Mouse (Mus musculus): ENCODE data around the gene Ssh2. TPM values are rescaled to one million over a fixed set of nuclear protein-coding genes. Genes with fewer than 3 reads are reported as not detected.

Gene Ssh2
- polyA plus RNA-seq (2015; fragmentation: Nextera tagmentation; extraction: Ambion mirVana): 8.2 and 9.5 TPM in 2 replicates

DNA sequence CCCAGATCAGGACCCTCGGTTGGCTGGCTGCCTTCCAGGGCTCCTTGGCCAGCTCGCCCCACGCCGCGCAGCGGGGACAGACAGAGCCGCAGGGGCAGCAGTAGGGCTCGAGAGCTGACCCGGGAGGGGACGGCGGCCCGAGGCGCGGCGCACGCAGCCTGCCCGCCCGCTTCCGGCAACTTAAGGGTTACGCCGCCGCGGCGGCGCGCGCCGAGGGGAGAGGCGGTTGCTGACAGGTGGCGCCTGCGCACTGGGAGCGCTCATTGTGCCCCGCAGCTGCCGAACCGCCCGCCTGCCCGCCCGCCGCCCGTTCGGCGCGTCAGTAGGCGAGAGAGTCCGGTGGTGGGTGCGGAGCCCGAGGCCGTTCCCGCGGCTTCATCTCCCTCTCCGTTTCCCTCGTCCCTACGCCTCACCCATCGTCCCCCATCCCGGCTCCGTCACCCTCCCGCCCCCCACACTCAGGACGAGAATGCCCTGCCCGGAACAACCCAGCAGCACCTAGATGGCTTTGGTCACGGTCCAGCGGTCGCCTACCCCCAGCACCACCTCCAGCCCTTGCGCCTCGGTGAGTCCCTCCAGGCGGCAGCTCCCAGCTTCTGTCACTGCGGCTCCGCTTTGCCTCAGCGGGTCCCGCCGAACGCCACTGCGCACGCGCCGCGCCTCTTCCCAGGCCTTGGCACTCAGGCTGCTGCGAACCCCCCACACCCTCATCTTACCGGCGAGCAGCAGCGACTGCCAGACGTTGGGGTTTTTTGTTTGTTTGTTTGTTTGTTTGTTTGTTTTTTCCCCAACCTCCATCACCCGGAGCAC, at the start of gene Ssh2:
Gene Ssh2 (plus strand): TSS at position 337 of the 810 bp plus-strand sequence.
- Histone ChIP-seq H3K4me3 (replicated peaks) (peak within 1 kb of the TSS; percentile 86), H3K4me2 (replicated peaks) (peak within 1 kb of the TSS; percentile 80), H3K36me3 (no peaks in the 10 kb centered on the region), H3K4me1 (peaks cover 4% of the 10 kb centered on the region; the same call in 1 of the 2 replicates), H3K9me3 (replicated peaks) (no peaks in the 10 kb centered on the region), H3K27me3 (no peaks in the 10 kb centered on the region), H3K27ac (replicated peaks) (peak within 1 kb of the TSS; percentile 88), H3K9ac (peak within 1 kb of the TSS; percentile 81)
- ATAC-seq (ENCODE audit: insufficient number of reproducible peaks, low FRiP score, low TSS enrichment, low read depth): peak; percentile 85
- under 1% methylated on average over 71 of the region's 82 CpGs for WGBS

- H3K9ac ChIP-seq: no peak overlapping the region
- WGBS: 45% methylated on average over 4 of the region's 4 CpGs
Observed at GRCm38 (mm10) chr11:77173731-77174130, 42.4 kb upstream of the Ssh2 start.

GRCm38 (mm10) chr11:77174531-77174930, 41.6 kb upstream of the Ssh2 start:
- Histone ChIP-seq H3K27ac (replicated peaks) (no peak overlapping the region), H3K4me1 (no peaks in the 10 kb centered on the region), H3K4me3 (replicated peaks) (no peak overlapping the region), H3K36me3 (no peaks in the 10 kb centered on the region), H3K27me3 (no peaks in the 10 kb centered on the region), H3K9me3 (replicated peaks) (no peaks in the 10 kb centered on the region), H3K4me2 (replicated peaks) (no peak overlapping the region), H3K9ac (no peak overlapping the region)
- 52% methylated on average over 7 of the region's 7 CpGs for WGBS
- no peak for ATAC-seq (ENCODE audit: insufficient number of reproducible peaks, low FRiP score, low TSS enrichment, low read depth)

More at GRCm38 (mm10) chr11:77173731-77174130, 42.4 kb upstream of the Ssh2 start:
- Histone ChIP-seq H3K4me2 (replicated peaks) (no peak overlapping the region), H3K36me3 (no peaks in the 10 kb centered on the region), H3K27me3 (no peaks in the 10 kb centered on the region), H3K4me3 (replicated peaks) (no peak overlapping the region), H3K9me3 (replicated peaks) (no peaks in the 10 kb centered on the region), H3K27ac (replicated peaks) (no peak overlapping the region), H3K4me1 (no peaks in the 10 kb centered on the region)
- no peak for ATAC-seq (ENCODE audit: insufficient number of reproducible peaks, low FRiP score, low TSS enrichment, low read depth)

DNA sequence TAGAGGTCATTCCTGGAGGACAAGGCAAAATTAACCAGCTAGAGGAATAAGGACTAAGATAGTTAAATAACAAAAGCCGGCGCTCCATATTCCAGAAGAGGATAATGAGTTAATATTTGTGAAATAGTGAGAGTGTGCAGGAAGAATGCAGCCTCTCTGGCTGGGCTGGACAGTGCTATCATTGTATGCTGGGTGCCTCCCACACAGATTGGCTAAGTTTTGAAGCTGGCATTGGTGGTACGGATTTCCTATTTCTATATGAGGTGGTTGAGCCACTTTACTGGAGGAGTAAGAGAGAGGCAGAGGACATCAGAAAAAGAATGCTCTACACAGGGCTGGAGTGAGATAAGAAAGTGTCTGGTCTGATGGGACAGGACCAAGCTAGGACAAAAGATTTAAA, 36.3 kb upstream of the Ssh2 start:
- Histone ChIP-seq H3K4me1 (no peaks in the 10 kb centered on the region), H3K27ac (replicated peaks) (no peak overlapping the region), H3K4me2 (replicated peaks) (no peak overlapping the region), H3K27me3 (no peaks in the 10 kb centered on the region), H3K9ac (no peak overlapping the region), H3K4me3 (replicated peaks) (no peak overlapping the region), H3K36me3 (no peaks in the 10 kb centered on the region), H3K9me3 (replicated peaks) (no peaks in the 10 kb centered on the region)
- 84% methylated on average over 3 of the region's 3 CpGs for WGBS
- ATAC-seq (ENCODE audit: insufficient number of reproducible peaks, low FRiP score, low TSS enrichment, low read depth): no peak

- Histone ChIP-seq H3K9ac (no peak overlapping the region), H3K36me3 (no peaks in the 10 kb centered on the region), H3K27me3 (no peaks in the 10 kb centered on the region), H3K4me2 (replicated peaks) (no peak overlapping the region), H3K4me1 (no peaks in the 10 kb centered on the region), H3K27ac (replicated peaks) (no peak overlapping the region), H3K9me3 (replicated peaks) (no peaks in the 10 kb centered on the region), H3K4me3 (replicated peaks) (no peak overlapping the region)
- WGBS: 52% methylated on average over 4 of the region's 4 CpGs
- no peak for ATAC-seq (ENCODE audit: insufficient number of reproducible peaks, low FRiP score, low TSS enrichment, low read depth)
Observed at GRCm38 (mm10) chr11:77180886-77181285, 35.2 kb upstream of the Ssh2 start.

- no peak overlapping the region for H3K9ac ChIP-seq
- WGBS: 69% methylated on average over 5 of the region's 5 CpGs
- no peak overlapping the region for H3K4me3 ChIP-seq (replicated peaks)
- ATAC-seq (ENCODE audit: insufficient number of reproducible peaks, low FRiP score, low TSS enrichment, low read depth): no peak
- H3K9me3 ChIP-seq (replicated peaks): no peaks in the 10 kb centered on the region
- H3K4me1 ChIP-seq: no peaks in the 10 kb centered on the region
- no peaks in the 10 kb centered on the region for H3K27me3 ChIP-seq
- H3K27ac ChIP-seq (replicated peaks): no peak overlapping the region
- H3K36me3 ChIP-seq: no peaks in the 10 kb centered on the region
- no peak overlapping the region for H3K4me2 ChIP-seq (replicated peaks)
Observed at GRCm38 (mm10) chr11:77181528-77181927, 34.6 kb upstream of the Ssh2 start.

DNA sequence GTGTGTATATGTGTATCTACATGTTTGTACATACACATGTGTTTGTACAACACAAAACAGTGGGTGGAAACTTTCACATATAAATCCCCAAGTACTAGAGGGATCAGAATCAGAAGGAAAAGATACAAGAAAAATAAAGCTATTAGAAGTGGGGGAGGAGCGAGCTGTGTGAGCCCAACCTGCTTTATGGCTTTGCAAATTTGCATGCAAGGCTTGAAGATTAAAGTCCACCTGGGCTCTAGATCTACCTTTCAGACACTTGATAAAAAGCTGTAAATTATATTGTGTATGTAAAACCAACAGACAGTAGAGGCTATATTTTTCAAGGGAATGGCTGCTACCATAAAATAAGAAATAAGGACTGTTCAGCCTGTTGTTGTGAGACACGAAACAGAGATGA, 34.0 kb upstream of the Ssh2 start:
- H3K9ac ChIP-seq: no peak overlapping the region
- H3K4me2 ChIP-seq (replicated peaks): no peak overlapping the region
- no peaks in the 10 kb centered on the region for H3K36me3 ChIP-seq
- no peaks in the 10 kb centered on the region for H3K27me3 ChIP-seq
- no peak overlapping the region for H3K27ac ChIP-seq (replicated peaks)
- no peaks in the 10 kb centered on the region for H3K9me3 ChIP-seq (replicated peaks)
- WGBS: 71% methylated on average over 2 of the region's 2 CpGs
- no peak overlapping the region for H3K4me3 ChIP-seq (replicated peaks)
- H3K4me1 ChIP-seq: no peaks in the 10 kb centered on the region
- ATAC-seq (ENCODE audit: insufficient number of reproducible peaks, low FRiP score, low TSS enrichment, low read depth): no peak

DNA sequence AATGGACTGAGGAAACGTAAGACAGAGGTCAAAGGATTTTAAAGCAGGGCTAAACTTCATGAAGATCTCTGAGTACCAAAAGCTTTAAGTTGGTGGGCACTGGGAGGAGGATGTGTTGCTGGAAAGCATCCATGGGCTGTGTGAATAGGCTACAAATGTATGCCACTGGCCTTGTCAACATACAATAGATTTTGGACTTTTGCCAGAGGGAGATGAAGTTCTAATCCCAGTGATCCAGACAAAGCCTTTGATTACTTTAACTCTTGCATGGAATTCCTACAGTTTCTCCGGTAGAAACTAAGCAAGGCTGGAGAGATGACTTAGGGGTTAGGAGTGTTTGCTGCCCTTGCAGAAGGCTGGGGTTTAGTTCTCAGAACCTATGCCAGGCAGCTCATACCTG, 33.5 kb upstream of the Ssh2 start:
- Histone ChIP-seq H3K4me1 (no peaks in the 10 kb centered on the region), H3K9me3 (replicated peaks) (no peaks in the 10 kb centered on the region), H3K4me3 (replicated peaks) (no peak overlapping the region), H3K36me3 (no peaks in the 10 kb centered on the region), H3K27ac (replicated peaks) (no peak overlapping the region), H3K9ac (no peak overlapping the region), H3K27me3 (no peaks in the 10 kb centered on the region), H3K4me2 (replicated peaks) (no peak overlapping the region)
- WGBS: 43% methylated on average over 2 of the region's 2 CpGs
- no peak for ATAC-seq (ENCODE audit: insufficient number of reproducible peaks, low FRiP score, low TSS enrichment, low read depth)

DNA sequence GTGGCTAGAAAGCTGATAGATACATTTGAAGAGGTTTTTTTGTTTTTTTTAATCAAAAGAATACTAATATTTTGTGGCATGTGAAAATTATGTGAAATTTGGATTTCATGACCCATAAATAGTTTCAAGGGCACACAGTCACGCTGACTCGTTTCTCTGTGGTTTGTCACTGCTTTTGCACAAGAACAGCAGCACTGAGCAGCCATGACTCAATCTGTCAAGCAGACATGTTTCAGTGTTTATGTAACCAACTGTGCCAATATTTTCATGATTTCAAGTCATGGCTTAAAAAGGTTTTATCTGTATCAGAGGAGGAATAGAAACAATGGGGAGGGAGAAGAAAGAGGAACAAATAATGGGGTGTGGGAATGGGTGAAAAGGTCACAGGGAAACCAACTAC, 31.2 kb upstream of the Ssh2 start:
- no peak overlapping the region for H3K27ac ChIP-seq (replicated peaks)
- 44% methylated on average over 2 of the region's 2 CpGs for WGBS
- ATAC-seq (ENCODE audit: insufficient number of reproducible peaks, low FRiP score, low TSS enrichment, low read depth): no peak

DNA sequence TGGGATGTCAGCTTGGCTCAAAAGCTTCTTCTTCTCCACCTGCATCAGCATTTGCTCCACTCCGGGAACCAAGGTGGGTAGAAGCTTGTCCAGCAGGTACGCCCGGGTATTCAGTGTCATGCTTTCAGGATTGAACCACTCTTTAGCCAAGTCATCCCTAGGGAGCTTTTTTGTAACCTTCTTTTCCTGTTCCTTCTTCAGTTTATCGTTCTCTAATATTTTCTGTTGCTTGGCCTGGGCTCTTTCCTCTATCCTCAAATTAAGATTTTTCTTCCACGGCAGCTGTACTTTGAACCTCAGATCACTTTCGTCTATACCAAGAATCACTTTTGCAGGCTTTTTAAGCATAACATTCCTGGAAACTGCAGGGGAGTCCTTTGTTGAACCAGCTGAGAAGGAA, 27.2 kb upstream of the Ssh2 start, which contains the start of gene Efcab5:
Gene Efcab5 (minus strand): TSS at position 101 of the 400 bp plus-strand sequence.
- ATAC-seq (ENCODE audit: insufficient number of reproducible peaks, low FRiP score, low TSS enrichment, low read depth): no peak
- Histone ChIP-seq H3K4me3 (replicated peaks) (no peak within 1 kb of the TSS), H3K9me3 (replicated peaks) (no peaks in the 10 kb centered on the region), H3K27ac (replicated peaks) (no peak within 1 kb of the TSS), H3K4me2 (replicated peaks) (no peak within 1 kb of the TSS), H3K4me1 (no peaks in the 10 kb centered on the region), H3K27me3 (no peaks in the 10 kb centered on the region), H3K9ac (no peak within 1 kb of the TSS), H3K36me3 (no peaks in the 10 kb centered on the region)
- 68% methylated on average over 6 of the region's 6 CpGs for WGBS

More for the DNA sequence above, 31.2 kb upstream of the Ssh2 start:
- H3K4me2 ChIP-seq (replicated peaks): no peak overlapping the region
- no peaks in the 10 kb centered on the region for H3K9me3 ChIP-seq (replicated peaks)
- H3K4me1 ChIP-seq: no peaks in the 10 kb centered on the region
- no peaks in the 10 kb centered on the region for H3K27me3 ChIP-seq
- no peaks in the 10 kb centered on the region for H3K36me3 ChIP-seq
- no peak overlapping the region for H3K4me3 ChIP-seq (replicated peaks)
- no peak overlapping the region for H3K9ac ChIP-seq

DNA sequence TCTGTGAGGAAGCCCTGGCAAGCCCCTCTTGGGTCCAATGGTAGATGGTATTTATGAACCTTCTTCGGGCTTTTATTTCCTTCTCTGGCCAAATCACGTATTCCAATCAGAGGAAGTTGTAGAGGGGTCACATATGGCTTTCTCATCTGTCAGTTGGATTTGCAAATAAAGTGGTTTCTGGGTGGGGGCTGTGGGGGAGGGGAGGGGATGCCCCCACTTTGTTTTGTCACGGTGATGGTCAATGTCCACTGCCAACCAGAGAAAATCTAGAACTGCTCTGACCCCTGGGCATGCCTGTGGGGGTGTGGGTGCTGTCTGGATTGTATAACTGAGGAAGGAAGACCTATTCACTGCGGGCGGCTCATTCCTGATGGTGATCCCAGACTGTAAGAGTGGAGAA, 22.7 kb upstream of the Ssh2 start:
- ATAC-seq (ENCODE audit: insufficient number of reproducible peaks, low FRiP score, low TSS enrichment, low read depth): no peak

More for the DNA sequence above, 22.7 kb upstream of the Ssh2 start:
- Histone ChIP-seq H3K27me3 (no peaks in the 10 kb centered on the region), H3K4me3 (replicated peaks) (no peak overlapping the region), H3K4me2 (replicated peaks) (no peak overlapping the region), H3K27ac (replicated peaks) (no peak overlapping the region), H3K9me3 (replicated peaks) (no peaks in the 10 kb centered on the region), H3K9ac (no peak overlapping the region), H3K4me1 (no peaks in the 10 kb centered on the region), H3K36me3 (no peaks in the 10 kb centered on the region)
- 54% methylated on average over 5 of the region's 5 CpGs for WGBS

Data from embryonic facial prominence, embryonic 15.5 days (tissue).